8 mouse cellular contexts compared by ENCODE assay signal in the genomic region with DNA sequence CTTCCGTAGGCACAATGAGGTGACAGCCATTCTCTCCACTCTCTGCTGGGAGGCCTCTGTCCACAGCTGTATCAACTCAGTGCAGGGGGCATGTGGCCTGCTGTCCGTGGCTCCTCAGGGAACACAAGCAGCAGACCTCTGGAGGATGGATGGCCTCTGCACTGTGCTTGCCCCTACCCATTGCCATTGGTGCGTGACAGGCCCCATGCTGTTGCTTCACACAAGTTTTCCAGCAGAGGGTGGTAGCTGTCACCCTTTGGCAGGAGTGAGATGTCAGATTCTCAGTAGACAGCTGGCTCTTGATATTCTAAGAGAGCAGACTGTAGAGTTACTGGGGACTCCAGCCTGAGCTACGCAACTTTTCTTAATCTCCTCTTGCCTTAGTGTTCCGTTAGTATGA.
DNase-seq lines count a peak whose midpoint lies in the region; TF ChIP-seq lines count a peak whose summit lies in the region.

No protein-coding gene starts in this region.

- peak; percentile 58; the same call in 1 of the 2 replicates for TF ChIP-seq CTCF in brain, embryonic 14.5 days (IDR thresholded peaks at IDR 0.05; ENCODE audit: borderline replicate concordance, extremely low read depth, insufficient read depth, insufficient read length)

- TF ChIP-seq POLR2A in brain, embryonic 14.5 days (IDR thresholded peaks at IDR 0.05; ENCODE audit: borderline replicate concordance, extremely low read depth, insufficient read depth, insufficient read length, poor library complexity, severe bottlenecking): no peak

- peak; percentile 32 for DNase-seq in adrenal gland, postnatal 10 days
- no peak for DNase-seq in adrenal gland, adult 18-20 months (ENCODE audit: low spot score in 2 of 2)
- peak; percentile 40 for DNase-seq in layer of hippocampus, adult 11-12 months (ENCODE audit: low spot score)
- DNase-seq in layer of hippocampus, postnatal 10 days (ENCODE audit: low spot score in 2 of 2): no peak
- DNase-seq in brain, embryonic 14.5 days (ENCODE audit: low read depth): peak; percentile 70
- peak; percentile 7 for DNase-seq in lung, postnatal 25 days (ENCODE audit: low spot score)
- no peak for DNase-seq in ovary, adult 18-20 months (ENCODE audit: low spot score)
- DNase-seq in left cerebral cortex, adult 11 months (ENCODE audit: low spot score): no peak

Comparison
In these comparisons a context has a peak if more than half of its experiments do, and no peak if none do; other contexts are left out.
1. DNase-seq: peak in adrenal gland, postnatal 10 days (single experiment), layer of hippocampus, adult 11-12 months (single experiment), brain, embryonic 14.5 days (single experiment) and lung, postnatal 25 days (single experiment); none in adrenal gland, adult 18-20 months (0 of 2), layer of hippocampus, postnatal 10 days (0 of 2), ovary, adult 18-20 months (single experiment) and left cerebral cortex, adult 11 months (single experiment).